Mouse (Mus musculus): ENCODE data around the gene Cux1. TPM values are rescaled to one million over a fixed set of nuclear protein-coding genes. Genes with fewer than 3 reads are reported as not detected.

Cux1 gene
- polyA plus RNA-seq, 1 experiment: 149 TPM

- no peak overlapping the region for H3K4me3 ChIP-seq (ENCODE audit: insufficient read depth, low read length)
- H3K4me1 ChIP-seq (ENCODE audit: control insufficient read depth, insufficient read depth, low read length): peaks cover 5% of the 10 kb centered on the region; the same call in 1 of the 2 replicates
- H3K27ac ChIP-seq (ENCODE audit: insufficient read depth, low read depth, low read length): no peak overlapping the region
- TF ChIP-seq CTCF (IDR thresholded peaks at IDR 0.05; ENCODE audit: low read depth, low read length): no peak
- TF ChIP-seq POLR2A (IDR thresholded peaks at IDR 0.05; ENCODE audit: borderline replicate concordance, low read depth, low read length): no peak
Observed at GRCm38 (mm10) chr5:136324506-136324905, 242.8 kb downstream of the Cux1 start.

- TF ChIP-seq POLR2A (IDR thresholded peaks at IDR 0.05; ENCODE audit: borderline replicate concordance, low read depth, low read length) (no peak), CTCF (IDR thresholded peaks at IDR 0.05; ENCODE audit: low read depth, low read length) (no peak)
- Histone ChIP-seq H3K4me3 (ENCODE audit: insufficient read depth, low read length) (no peak overlapping the region), H3K27ac (ENCODE audit: insufficient read depth, low read depth, low read length) (no peak overlapping the region), H3K4me1 (ENCODE audit: control insufficient read depth, insufficient read depth, low read length) (peaks cover 5% of the 10 kb centered on the region; the same call in 1 of the 2 replicates)
Observed at GRCm38 (mm10) chr5:136321378-136321777, 245.9 kb downstream of the Cux1 start.

GRCm38 (mm10) chr5:136312566-136312965 is 254.7 kb downstream of the Cux1 start:
- H3K27ac ChIP-seq (ENCODE audit: insufficient read depth, low read depth, low read length): no peak overlapping the region
- no peak overlapping the region for H3K4me3 ChIP-seq (ENCODE audit: insufficient read depth, low read length)
- TF ChIP-seq CTCF (IDR thresholded peaks at IDR 0.05; ENCODE audit: low read depth, low read length) (no peak), POLR2A (IDR thresholded peaks at IDR 0.05; ENCODE audit: borderline replicate concordance, low read depth, low read length) (no peak)
- H3K4me1 ChIP-seq (ENCODE audit: control insufficient read depth, insufficient read depth, low read length): no peaks in the 10 kb centered on the region

- H3K27ac ChIP-seq (ENCODE audit: insufficient read depth, low read depth, low read length): no peak overlapping the region
- H3K4me1 ChIP-seq (ENCODE audit: control insufficient read depth, insufficient read depth, low read length): no peaks in the 10 kb centered on the region
- TF ChIP-seq POLR2A (IDR thresholded peaks at IDR 0.05; ENCODE audit: borderline replicate concordance, low read depth, low read length): no peak
- no peak for TF ChIP-seq CTCF (IDR thresholded peaks at IDR 0.05; ENCODE audit: low read depth, low read length)
- no peak overlapping the region for H3K4me3 ChIP-seq (ENCODE audit: insufficient read depth, low read length)
Observed at GRCm38 (mm10) chr5:136312166-136312565, 255.1 kb downstream of the Cux1 start.

- Histone ChIP-seq H3K4me1 (ENCODE audit: control insufficient read depth, insufficient read depth, low read length) (no peaks in the 10 kb centered on the region), H3K4me3 (ENCODE audit: insufficient read depth, low read length) (no peak overlapping the region), H3K27ac (ENCODE audit: insufficient read depth, low read depth, low read length) (no peak overlapping the region)
- TF ChIP-seq POLR2A (IDR thresholded peaks at IDR 0.05; ENCODE audit: borderline replicate concordance, low read depth, low read length) (no peak), CTCF (IDR thresholded peaks at IDR 0.05; ENCODE audit: low read depth, low read length) (no peak)
Observed at GRCm38 (mm10) chr5:136306254-136306653, 261.0 kb downstream of the Cux1 start.

GRCm38 (mm10) chr5:136303409-136303983 is 263.8 kb downstream of the Cux1 start:
- H3K4me1 ChIP-seq (ENCODE audit: control insufficient read depth, insufficient read depth, low read length): no peaks in the 10 kb centered on the region
- no peak overlapping the region for H3K27ac ChIP-seq (ENCODE audit: insufficient read depth, low read depth, low read length)

GRCm38 (mm10) chr5:136300880-136301279 is 266.4 kb downstream of the Cux1 start:
- no peaks in the 10 kb centered on the region for H3K4me1 ChIP-seq (ENCODE audit: control insufficient read depth, insufficient read depth, low read length)
- TF ChIP-seq POLR2A (IDR thresholded peaks at IDR 0.05; ENCODE audit: borderline replicate concordance, low read depth, low read length) (no peak), CTCF (IDR thresholded peaks at IDR 0.05; ENCODE audit: low read depth, low read length) (no peak)
- H3K27ac ChIP-seq (ENCODE audit: insufficient read depth, low read depth, low read length): no peak overlapping the region
- no peak overlapping the region for H3K4me3 ChIP-seq (ENCODE audit: insufficient read depth, low read length)

More at GRCm38 (mm10) chr5:136303409-136303983, 263.8 kb downstream of the Cux1 start:
- no peak for TF ChIP-seq POLR2A (IDR thresholded peaks at IDR 0.05; ENCODE audit: borderline replicate concordance, low read depth, low read length)
- no peak for TF ChIP-seq CTCF (IDR thresholded peaks at IDR 0.05; ENCODE audit: low read depth, low read length)
- no peak overlapping the region for H3K4me3 ChIP-seq (ENCODE audit: insufficient read depth, low read length)

GRCm38 (mm10) chr5:136297691-136298090 is 269.6 kb downstream of the Cux1 start:
- H3K4me1 ChIP-seq (ENCODE audit: control insufficient read depth, insufficient read depth, low read length): no peaks in the 10 kb centered on the region
- no peak overlapping the region for H3K27ac ChIP-seq (ENCODE audit: insufficient read depth, low read depth, low read length)
- TF ChIP-seq POLR2A (IDR thresholded peaks at IDR 0.05; ENCODE audit: borderline replicate concordance, low read depth, low read length): no peak
- no peak for TF ChIP-seq CTCF (IDR thresholded peaks at IDR 0.05; ENCODE audit: low read depth, low read length)
- no peak overlapping the region for H3K4me3 ChIP-seq (ENCODE audit: insufficient read depth, low read length)

GRCm38 (mm10) chr5:136296911-136297310 is 270.4 kb downstream of the Cux1 start:
- no peak for TF ChIP-seq CTCF (IDR thresholded peaks at IDR 0.05; ENCODE audit: low read depth, low read length)
- no peak for TF ChIP-seq POLR2A (IDR thresholded peaks at IDR 0.05; ENCODE audit: borderline replicate concordance, low read depth, low read length)
- no peak overlapping the region for H3K27ac ChIP-seq (ENCODE audit: insufficient read depth, low read depth, low read length)
- no peak overlapping the region for H3K4me3 ChIP-seq (ENCODE audit: insufficient read depth, low read length)
- H3K4me1 ChIP-seq (ENCODE audit: control insufficient read depth, insufficient read depth, low read length): no peaks in the 10 kb centered on the region

- Histone ChIP-seq H3K4me3 (ENCODE audit: insufficient read depth, low read length) (no peak overlapping the region), H3K4me1 (ENCODE audit: control insufficient read depth, insufficient read depth, low read length) (no peaks in the 10 kb centered on the region), H3K27ac (ENCODE audit: insufficient read depth, low read depth, low read length) (no peak overlapping the region)
- TF ChIP-seq CTCF (IDR thresholded peaks at IDR 0.05; ENCODE audit: low read depth, low read length): no peak
- TF ChIP-seq POLR2A (IDR thresholded peaks at IDR 0.05; ENCODE audit: borderline replicate concordance, low read depth, low read length): no peak
Observed at GRCm38 (mm10) chr5:136292971-136293418, 274.3 kb downstream of the Cux1 start.
